Mouse (Mus musculus) small intestine, adult 2 months (tissue): Measurements from ENCODE around the gene Whamm.

ENCODE experiments used
- CTCF ChIP-seq: fragments of 200-500 bp; IDR thresholded peaks from 2 replicates; pipeline ENCODE4 v1.5.1; 2012; ENCODE audit warnings: low read depth, mild to moderate bottlenecking, control low read depth, inconsistent platforms, low read length, moderate library complexity, mixed read lengths; ENCODE audit not compliant: insufficient replicate concordance, insufficient read length; ENCODE audit errors: extremely low read depth
- POLR2A ChIP-seq: fragments of 200-500 bp; IDR thresholded peaks from 2 replicates; pipeline ENCODE4 v1.6.1; 2012; ENCODE audit warnings: low read depth, mild to moderate bottlenecking, control low read depth, inconsistent platforms, low read length, moderate library complexity

DNA sequence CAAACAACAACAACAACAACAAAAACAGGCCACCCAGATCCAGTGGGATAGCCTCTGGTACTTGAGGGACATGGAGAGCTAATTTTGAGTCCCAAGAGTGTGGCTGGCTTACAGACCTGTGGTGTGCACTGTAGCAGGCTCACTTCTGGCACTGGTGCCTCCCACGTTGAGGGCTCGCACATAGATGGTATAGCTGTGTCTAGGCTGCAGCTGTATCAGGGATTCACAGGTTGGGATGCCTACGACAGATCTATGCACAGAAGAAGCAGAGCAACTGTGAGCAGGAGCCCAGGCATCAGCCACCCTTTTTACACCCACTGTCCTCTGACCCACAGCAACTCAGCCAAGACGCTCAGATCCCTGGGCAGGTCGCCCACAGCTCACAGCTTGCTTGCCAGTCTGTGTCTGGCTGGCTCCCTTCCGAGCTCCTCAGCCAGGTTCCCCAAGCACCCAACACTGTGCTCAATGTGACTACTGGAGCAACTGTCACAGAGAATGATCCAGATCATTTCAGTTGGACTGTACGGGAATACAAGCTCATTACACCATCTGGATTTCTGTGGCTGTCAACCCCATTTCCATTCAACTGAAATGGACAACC is 29.0 kb upstream of the Whamm start:
- TF ChIP-seq CTCF = no peak
- TF ChIP-seq POLR2A = no peak
